Mouse (Mus musculus) layer of hippocampus, adult 9-10 months (tissue): ENCODE measurements at regions not wholly inside any gene's neighbourhood (a gene's known extent, or its start where the extent isn't known, plus 50 kb on each side); places are given as distances from the start of the nearest gene placed in this dataset.

ENCODE experiments used
- DNase-seq: peaks from one replicate; pipeline ENCODE4 v3.0.0; 2022; ENCODE audit warnings: low spot score

GRCm38 (mm10) chr5:75342599-75342998 lies 190.5 kb downstream of the Pdgfra start:
- no peak for DNase-seq

- no peak for DNase-seq
These were observed 195.0 kb downstream of the Pdgfra start for GRCm38 (mm10) chr5:75346836-75347773.

GRCm38 (mm10) chr5:75347774-75348116 lies 195.7 kb downstream of the Pdgfra start:
- DNase-seq, result no peak

GRCm38 (mm10) chr5:75355266-75355665 lies 203.2 kb downstream of the Pdgfra start:
- DNase-seq, result no peak

- DNase-seq, result no peak
These were observed 206.8 kb downstream of the Pdgfra start for GRCm38 (mm10) chr5:75358869-75359268.

- DNase-seq, result no peak
These were observed 210.9 kb upstream of the Kit start for GRCm38 (mm10) chr5:75363832-75364231.

GRCm38 (mm10) chr5:75367282-75367681 lies 207.4 kb upstream of the Kit start:
- DNase-seq, result no peak

- DNase-seq, result no peak
These were observed 206.0 kb upstream of the Kit start for GRCm38 (mm10) chr5:75368691-75369090.

GRCm38 (mm10) chr5:75372849-75373248 lies 201.9 kb upstream of the Kit start:
- DNase-seq, result no peak

GRCm38 (mm10) chr5:75377311-75378300 lies 197.1 kb upstream of the Kit start:
- no peak for DNase-seq

GRCm38 (mm10) chr5:75378655-75379054 lies 196.1 kb upstream of the Kit start:
- DNase-seq, result no peak

GRCm38 (mm10) chr5:75380340-75380739 lies 194.4 kb upstream of the Kit start:
- no peak for DNase-seq

GRCm38 (mm10) chr5:75382138-75382537 lies 192.6 kb upstream of the Kit start:
- no peak for DNase-seq

- DNase-seq, result no peak
These were observed 186.7 kb upstream of the Kit start for GRCm38 (mm10) chr5:75387886-75388454.

GRCm38 (mm10) chr5:75388699-75389260 lies 185.9 kb upstream of the Kit start:
- DNase-seq, result no peak

GRCm38 (mm10) chr5:75389433-75389971 lies 185.2 kb upstream of the Kit start:
- no peak for DNase-seq

GRCm38 (mm10) chr5:75398820-75399219 lies 175.9 kb upstream of the Kit start:
- DNase-seq, result no peak

- no peak for DNase-seq
These were observed 173.0 kb upstream of the Kit start for GRCm38 (mm10) chr5:75401734-75402133.

- no peak for DNase-seq
These were observed 172.1 kb upstream of the Kit start for GRCm38 (mm10) chr5:75402631-75403030.

GRCm38 (mm10) chr5:75403531-75403930 lies 171.2 kb upstream of the Kit start:
- DNase-seq, result no peak

GRCm38 (mm10) chr5:75404601-75405285 lies 170.0 kb upstream of the Kit start:
- no peak for DNase-seq
